Mouse (Mus musculus) forebrain, postnatal 0 days (tissue): Measurements from ENCODE around the gene Ak2. TPM values are rescaled to one million over a fixed set of nuclear protein-coding genes. Genes with fewer than 3 reads are reported as not detected.

ENCODE experiments used
- ATAC-seq: fragments of 200-750 bp; cut with Nextera tagmentation; 2 replicates; pipeline ENCODE4 v1.8.0; 2017; ENCODE audit warnings: mild to moderate bottlenecking, moderate library complexity
- DNase-seq: peaks from one replicate; pipeline ENCODE4 v3.0.0-alpha.2; 2015
- H3K27ac ChIP-seq: fragments of 300-500 bp; sonication (generic); 2 replicates; pipeline ENCODE4 v1.5.1; 2014; ENCODE audit warnings: low read depth, mild to moderate bottlenecking, antibody characterized with exemption, low read length, moderate library complexity, mixed read lengths
- H3K27me3 ChIP-seq: fragments of 300-500 bp; sonication (generic); 2 replicates; pipeline ENCODE4 v1.6.1; 2014; ENCODE audit warnings: mild to moderate bottlenecking, low read length, mixed read lengths; ENCODE audit not compliant: insufficient read depth
- H3K36me3 ChIP-seq: fragments of 300-500 bp; sonication (generic); 2 replicates; pipeline ENCODE4 v1.6.1; 2014; ENCODE audit warnings: mild to moderate bottlenecking, moderate library complexity; ENCODE audit not compliant: insufficient read depth
- H3K4me1 ChIP-seq: fragments of 300-500 bp; sonication (generic); 2 replicates; pipeline ENCODE4 v1.6.1; 2014; ENCODE audit warnings: antibody characterized with exemption; ENCODE audit not compliant: insufficient read depth
- H3K4me2 ChIP-seq: fragments of 300-500 bp; sonication (generic); 2 replicates; pipeline ENCODE4 v1.6.1; 2014; ENCODE audit warnings: low read depth, mild to moderate bottlenecking, moderate library complexity
- H3K4me3 ChIP-seq: fragments of 300-500 bp; sonication (generic); 2 replicates; pipeline ENCODE4 v1.5.1; 2014; ENCODE audit warnings: low read depth, low read length, mixed read lengths
- H3K9ac ChIP-seq: fragments of 300-500 bp; sonication (generic); 2 replicates; pipeline ENCODE4 v1.6.1; 2014; ENCODE audit warnings: mild to moderate bottlenecking
- H3K9me3 ChIP-seq: fragments of 300-500 bp; sonication (generic); 2 replicates; pipeline ENCODE4 v1.6.1; 2016; ENCODE audit warnings: low read length
- CTCF ChIP-seq: sonication (generic); IDR thresholded peaks from 2 replicates; pipeline ENCODE4 v1.5.1; 2016; ENCODE audit warnings: antibody characterized with exemption, control low read depth, low read depth
- WGBS: fragments of 180-500 bp; shearing (Covaris S2); extraction: QIAGEN DNeasy Blood & Tissue Kit; methylation state at CpG from one replicate; pipeline ENCODE4 v1.1.7; 2014; 5-methylcytosine and 5-hydroxymethylcytosine counted together
- polyA plus RNA-seq: library from polyadenylated mRNA; unstranded; fragments of >200 nt; fragmentation: Nextera tagmentation; extraction: Ambion mirVana; gene quantifications from 2 replicates; pipeline ENCODE4 v1.2.1, GENCODE M21; 2015
- total RNA-seq: library from RNA; depleted of rRNA; stranded (reverse); fragments of >200 nt; gene quantifications from 2 replicates; pipeline ENCODE4 v1.2.3, GENCODE M21; 2014

The Ak2 gene
- total and polyA plus RNA-seq, 2 experiments from 2014 or later = 30.8 to 64.2 TPM

DNA sequence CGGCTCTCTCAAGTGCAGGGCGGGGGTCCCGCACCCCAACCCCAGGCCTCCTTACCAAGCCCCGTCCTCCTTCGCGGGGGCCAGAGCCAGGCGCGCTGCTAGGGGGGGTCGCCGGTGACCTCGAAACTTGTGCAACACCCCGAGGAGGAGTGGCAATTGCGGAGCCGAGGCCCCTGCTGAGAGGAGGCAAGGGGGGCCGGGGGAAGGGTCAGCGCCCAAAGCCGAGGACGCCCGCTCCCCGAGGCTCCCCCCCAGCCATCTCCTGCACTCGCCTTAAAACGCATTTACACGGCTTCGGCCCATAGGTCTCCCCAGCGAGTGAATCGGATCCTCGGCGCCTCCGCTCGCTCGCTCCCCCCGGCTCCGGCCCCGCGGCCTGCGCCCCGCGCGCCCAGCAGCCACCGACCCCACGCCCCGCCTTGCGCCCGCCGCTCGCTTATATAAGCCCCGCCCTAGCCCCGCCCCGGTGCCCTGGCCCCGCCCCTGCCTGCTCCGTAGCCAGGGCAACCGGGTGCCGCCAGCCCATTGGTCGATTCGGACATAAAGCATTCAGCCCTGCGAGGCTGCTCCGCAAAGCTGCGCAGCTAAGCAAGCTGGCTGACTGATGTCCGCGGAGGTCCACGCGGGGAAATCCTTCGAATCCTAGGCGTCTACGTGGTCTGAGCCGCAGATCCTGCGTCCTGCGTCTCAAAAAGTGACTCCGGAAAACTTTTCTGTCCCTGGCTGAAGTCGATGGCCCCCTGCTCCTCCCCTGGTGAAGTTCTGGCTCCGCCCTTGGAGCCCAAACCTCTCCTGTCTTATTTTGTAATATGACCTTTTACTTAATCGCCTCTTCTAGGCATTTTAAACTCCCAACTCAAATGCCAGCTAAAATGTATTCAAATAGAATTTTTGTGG lies 29.5 kb upstream of the Ak2 start, which contains the start of gene Azin2:
Gene Azin2, minus strand, starts transcription at position 414 of the 897 bp plus-strand sequence.
- H3K4me2 ChIP-seq = peak within 1 kb of the TSS; percentile 95
- no peaks in the 10 kb centered on the region for H3K36me3 ChIP-seq
- ATAC-seq = peak; percentile 97
- TF ChIP-seq CTCF = no peak
- H3K4me1 ChIP-seq = 0 out of 2 replicates have a peak, but pooled peaks cover 23% of the 10 kb centered on the region
- H3K27me3 ChIP-seq = no peaks in the 10 kb centered on the region
- H3K4me3 ChIP-seq = peak within 1 kb of the TSS; percentile 80
- no peaks in the 10 kb centered on the region for H3K9me3 ChIP-seq
- H3K9ac ChIP-seq = peak within 1 kb of the TSS; percentile 82
- peak; percentile 96 for DNase-seq
- WGBS = 2% methylated on average over 67 of the region's 72 CpGs
- H3K27ac ChIP-seq = no peak within 1 kb of the TSS

DNA sequence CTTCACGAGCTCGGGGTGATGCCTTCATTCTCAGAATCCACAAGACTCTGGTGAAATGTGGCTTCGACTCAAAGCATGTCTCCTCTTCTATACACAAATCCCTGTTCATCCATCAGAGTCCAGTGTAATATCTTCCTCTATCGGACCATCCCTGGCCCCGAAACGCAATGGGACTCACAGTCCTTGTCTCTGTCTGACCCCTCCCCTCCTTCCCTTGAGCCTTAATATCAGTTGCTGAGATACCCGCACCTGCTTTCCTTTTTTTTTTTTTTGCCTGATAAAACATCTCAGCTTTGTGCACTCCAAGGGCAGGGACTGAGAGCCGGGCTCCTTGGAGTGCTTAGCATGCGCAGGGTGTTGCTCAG lies 28.9 kb upstream of the Ak2 start:
- ATAC-seq (no peak), DNase-seq (no peak)
- Histone ChIP-seq H3K4me1 (0 out of 2 replicates have a peak, but pooled peaks cover 22% of the 10 kb centered on the region), H3K4me3 (peak overlapping the region; percentile 80), H3K27me3 (no peaks in the 10 kb centered on the region), H3K36me3 (no peaks in the 10 kb centered on the region), H3K27ac (no peak overlapping the region), H3K4me2 (peak overlapping the region; percentile 95), H3K9ac (peak overlapping the region; percentile 82; the same call in 1 of the 2 replicates), H3K9me3 (no peaks in the 10 kb centered on the region)
- WGBS = 2% methylated on average over 9 of the region's 9 CpGs
- TF ChIP-seq CTCF = no peak

DNA sequence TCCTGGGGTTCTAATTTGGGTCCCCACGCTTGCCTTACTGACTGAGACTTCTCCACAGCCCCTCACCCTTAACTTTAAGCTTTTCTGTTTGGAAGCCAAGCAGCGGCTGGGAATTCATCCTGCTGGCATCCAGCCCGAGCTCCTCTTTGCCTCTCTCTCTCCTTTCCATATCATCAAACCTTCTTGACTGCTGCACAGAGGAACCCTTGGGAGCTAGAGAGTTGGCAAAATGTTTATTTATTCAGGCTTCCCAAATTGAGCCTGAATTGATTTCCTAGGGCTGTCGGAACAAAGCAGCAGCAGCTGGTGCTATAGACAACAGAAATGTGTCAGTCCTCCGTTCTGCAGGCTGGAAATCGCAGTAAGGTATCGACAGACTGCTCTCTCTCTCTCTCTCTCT lies 25.0 kb upstream of the Ak2 start:
- 9% methylated on average over 7 of the region's 7 CpGs for WGBS
- H3K9ac ChIP-seq = no peak overlapping the region
- ATAC-seq = peak; percentile 38

DNA sequence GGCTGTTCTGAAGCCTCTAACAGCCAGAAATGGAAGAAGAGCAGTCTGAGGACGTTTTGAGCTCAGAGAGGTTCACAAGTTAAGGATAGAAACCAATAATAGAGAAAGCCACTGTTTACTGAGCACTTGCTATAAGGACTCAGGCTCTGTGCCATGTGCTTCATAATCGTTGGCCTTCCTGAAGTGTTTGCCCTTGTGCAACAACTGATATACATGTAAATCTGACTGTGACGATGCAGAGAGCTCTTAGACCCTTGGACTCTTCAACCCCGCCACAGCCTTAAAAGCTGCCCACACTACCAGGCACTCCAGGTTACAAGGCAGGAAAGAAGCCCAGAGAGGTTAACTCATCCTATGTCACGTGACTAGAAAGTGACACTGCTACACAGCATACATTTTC lies 22.7 kb upstream of the Ak2 start:
- Histone ChIP-seq H3K36me3 (no peaks in the 10 kb centered on the region), H3K27ac (no peak overlapping the region), H3K4me1 (0 out of 2 replicates have a peak, but pooled peaks cover 12% of the 10 kb centered on the region), H3K4me2 (no peak overlapping the region), H3K4me3 (no peak overlapping the region), H3K27me3 (no peaks in the 10 kb centered on the region), H3K9ac (no peak overlapping the region), H3K9me3 (no peaks in the 10 kb centered on the region)
- DNase-seq (no peak), ATAC-seq (no peak)
- no peak for TF ChIP-seq CTCF
- WGBS = 63% methylated on average over 5 of the region's 5 CpGs

More for the DNA sequence above, 25.0 kb upstream of the Ak2 start:
- peak; percentile 72 for DNase-seq
- no peak overlapping the region for H3K4me3 ChIP-seq
- no peak for TF ChIP-seq CTCF
- no peaks in the 10 kb centered on the region for H3K9me3 ChIP-seq
- H3K36me3 ChIP-seq = no peaks in the 10 kb centered on the region
- H3K27me3 ChIP-seq = no peaks in the 10 kb centered on the region
- peak overlapping the region; percentile 50 for H3K27ac ChIP-seq
- H3K4me1 ChIP-seq = 0 out of 2 replicates have a peak, but pooled peaks cover 19% of the 10 kb centered on the region
- H3K4me2 ChIP-seq = no peak overlapping the region; the same call in 1 of the 2 replicates

DNA sequence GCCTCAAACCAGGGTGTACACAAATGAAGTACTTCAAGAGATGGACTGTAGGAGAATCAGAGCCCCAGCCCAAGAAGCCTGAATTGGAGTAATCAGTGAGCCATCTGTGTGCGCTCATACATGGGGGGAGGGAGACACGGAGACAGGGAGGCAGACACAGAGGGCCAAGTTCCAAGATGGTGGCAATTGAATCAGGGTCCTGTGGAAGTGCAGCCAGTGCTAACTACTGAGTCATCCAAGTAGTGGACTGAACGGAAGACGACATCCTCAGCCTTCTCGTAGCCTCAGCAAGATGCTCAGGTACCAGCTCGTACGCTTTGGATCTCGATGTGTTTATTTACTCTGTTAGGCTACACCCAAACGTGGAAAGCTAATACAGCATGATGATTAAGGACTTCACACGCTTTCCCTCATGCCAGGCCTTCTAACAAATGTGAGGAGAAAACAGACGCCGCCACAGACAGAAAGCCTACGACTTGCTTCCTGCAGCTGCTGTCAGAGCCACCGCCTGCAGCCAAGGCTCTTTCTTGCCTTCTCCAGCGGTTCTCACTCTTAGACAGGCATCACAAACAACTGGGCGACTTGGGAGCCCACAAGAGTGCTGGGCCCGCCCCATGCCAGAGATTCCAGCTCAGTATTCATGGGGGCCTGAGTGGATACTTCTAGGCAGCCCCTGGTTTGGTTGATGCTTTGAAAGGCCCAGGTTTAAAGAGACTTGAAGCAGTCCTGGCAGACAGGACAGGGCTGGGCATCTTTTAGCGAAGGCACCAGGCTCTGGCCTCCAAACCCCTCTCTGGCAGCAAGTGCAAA lies 21.9 kb upstream of the Ak2 start:
- no peaks in the 10 kb centered on the region for H3K9me3 ChIP-seq
- 0 out of 2 replicates have a peak, but pooled peaks cover 12% of the 10 kb centered on the region for H3K4me1 ChIP-seq
- TF ChIP-seq CTCF = no peak
- no peak overlapping the region for H3K4me2 ChIP-seq
- WGBS = 63% methylated on average over 18 of the region's 18 CpGs
- no peaks in the 10 kb centered on the region for H3K27me3 ChIP-seq
- H3K27ac ChIP-seq = no peak overlapping the region
- ATAC-seq (no peak), DNase-seq (no peak)
- no peaks in the 10 kb centered on the region for H3K36me3 ChIP-seq
- H3K9ac ChIP-seq = no peak overlapping the region
- no peak overlapping the region for H3K4me3 ChIP-seq

DNA sequence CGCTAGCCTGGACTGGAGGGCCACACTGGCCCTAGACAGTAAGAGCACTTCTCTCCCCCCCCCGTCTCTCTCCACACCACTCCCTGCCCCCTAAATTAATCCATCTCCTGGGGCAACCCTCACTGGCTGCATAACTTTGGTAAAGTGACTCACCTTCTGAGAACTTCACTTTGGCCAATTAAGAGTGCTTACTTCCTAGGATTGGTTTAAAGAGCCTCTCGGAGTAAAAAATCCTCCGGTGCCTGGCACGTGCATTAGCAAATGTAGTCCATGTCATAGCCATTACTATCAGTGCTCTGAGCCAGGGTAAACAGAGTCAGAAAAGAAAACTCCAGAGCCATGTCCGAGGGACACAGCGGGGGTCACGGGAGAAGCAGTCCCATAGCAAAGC lies 21.3 kb upstream of the Ak2 start:
- H3K27ac ChIP-seq = no peak overlapping the region
- no peak overlapping the region for H3K4me3 ChIP-seq
- DNase-seq (no peak), ATAC-seq (no peak)
- no peaks in the 10 kb centered on the region for H3K36me3 ChIP-seq
- H3K4me1 ChIP-seq = 0 out of 2 replicates have a peak, but pooled peaks cover 12% of the 10 kb centered on the region
- no peak overlapping the region for H3K9ac ChIP-seq
- no peak overlapping the region for H3K4me2 ChIP-seq
- H3K27me3 ChIP-seq = no peaks in the 10 kb centered on the region
- H3K9me3 ChIP-seq = no peaks in the 10 kb centered on the region
- no peak for TF ChIP-seq CTCF
- 75% methylated on average over 7 of the region's 8 CpGs for WGBS
